Mouse (Mus musculus): Measurements from ENCODE around the gene Thrb. TPM values are rescaled to one million over a fixed set of nuclear protein-coding genes. Genes with fewer than 3 reads are reported as not detected.

Gene Thrb
- polyA plus RNA-seq, 1 experiment from 2014 or later: 0.53 TPM

- no peak overlapping the region for H3K27ac ChIP-seq (replicated peaks)
- H3K9me3 ChIP-seq: no peaks in the 10 kb centered on the region
- no peak for ATAC-seq (ENCODE audit: low read depth)
- WGBS: 85% methylated on average over 2 of the region's 2 CpGs
- no peak overlapping the region for H3K4me2 ChIP-seq
- no peak overlapping the region for H3K9ac ChIP-seq
- no peaks in the 10 kb centered on the region for H3K4me1 ChIP-seq (replicated peaks)
- no peaks in the 10 kb centered on the region for H3K27me3 ChIP-seq
- no peak overlapping the region for H3K4me3 ChIP-seq
- no peaks in the 10 kb centered on the region for H3K36me3 ChIP-seq
These were observed 83.7 kb downstream of the Thrb start for GRCm38 (mm10) chr14:17743713-17744158.

GRCm38 (mm10) chr14:17747922-17748321, 87.9 kb downstream of the Thrb start:
- ATAC-seq (ENCODE audit: low read depth): no peak
- Histone ChIP-seq H3K27ac (replicated peaks) (no peak overlapping the region), H3K4me2 (no peak overlapping the region), H3K27me3 (no peaks in the 10 kb centered on the region), H3K9me3 (no peaks in the 10 kb centered on the region), H3K4me1 (replicated peaks) (no peaks in the 10 kb centered on the region), H3K36me3 (no peaks in the 10 kb centered on the region), H3K4me3 (no peak overlapping the region), H3K9ac (no peak overlapping the region)
- WGBS: 94% methylated on average over 3 of the region's 3 CpGs

GRCm38 (mm10) chr14:17748945-17749344, 88.9 kb downstream of the Thrb start:
- H3K9me3 ChIP-seq: no peaks in the 10 kb centered on the region
- no peak overlapping the region for H3K4me3 ChIP-seq
- no peak overlapping the region for H3K4me2 ChIP-seq
- H3K4me1 ChIP-seq (replicated peaks): no peaks in the 10 kb centered on the region
- no peak for ATAC-seq (ENCODE audit: low read depth)
- no peaks in the 10 kb centered on the region for H3K27me3 ChIP-seq
- H3K9ac ChIP-seq: no peak overlapping the region
- no peaks in the 10 kb centered on the region for H3K36me3 ChIP-seq
- H3K27ac ChIP-seq (replicated peaks): no peak overlapping the region

- Histone ChIP-seq H3K27me3 (no peaks in the 10 kb centered on the region), H3K36me3 (no peaks in the 10 kb centered on the region), H3K4me3 (no peak overlapping the region), H3K9ac (no peak overlapping the region), H3K4me2 (no peak overlapping the region), H3K4me1 (replicated peaks) (no peaks in the 10 kb centered on the region), H3K9me3 (no peaks in the 10 kb centered on the region), H3K27ac (replicated peaks) (no peak overlapping the region)
- no peak for ATAC-seq (ENCODE audit: low read depth)
- WGBS: 90% methylated on average over 1 of the region's 1 CpGs
These were observed 91.8 kb downstream of the Thrb start for GRCm38 (mm10) chr14:17751911-17752310.

GRCm38 (mm10) chr14:17753429-17753828, 93.4 kb downstream of the Thrb start:
- H3K27ac ChIP-seq (replicated peaks): no peak overlapping the region

GRCm38 (mm10) chr14:17756732-17757131, 96.7 kb downstream of the Thrb start:
- Histone ChIP-seq H3K27ac (replicated peaks) (no peak overlapping the region), H3K4me3 (no peak overlapping the region), H3K9ac (no peak overlapping the region), H3K9me3 (no peaks in the 10 kb centered on the region), H3K36me3 (no peaks in the 10 kb centered on the region), H3K4me2 (no peak overlapping the region), H3K4me1 (replicated peaks) (no peaks in the 10 kb centered on the region), H3K27me3 (no peaks in the 10 kb centered on the region)
- ATAC-seq (ENCODE audit: low read depth): no peak

More at GRCm38 (mm10) chr14:17753429-17753828, 93.4 kb downstream of the Thrb start:
- no peaks in the 10 kb centered on the region for H3K36me3 ChIP-seq
- H3K27me3 ChIP-seq: no peaks in the 10 kb centered on the region
- ATAC-seq (ENCODE audit: low read depth): no peak
- H3K9me3 ChIP-seq: no peaks in the 10 kb centered on the region
- no peaks in the 10 kb centered on the region for H3K4me1 ChIP-seq (replicated peaks)
- H3K9ac ChIP-seq: no peak overlapping the region
- WGBS: 87% methylated on average over 1 of the region's 1 CpGs
- no peak overlapping the region for H3K4me2 ChIP-seq
- no peak overlapping the region for H3K4me3 ChIP-seq

GRCm38 (mm10) chr14:17767987-17768386, 107.9 kb downstream of the Thrb start:
- ATAC-seq (ENCODE audit: low read depth): no peak
- H3K4me2 ChIP-seq: no peak overlapping the region
- WGBS: 69% methylated on average over 2 of the region's 2 CpGs
- no peaks in the 10 kb centered on the region for H3K9me3 ChIP-seq
- no peaks in the 10 kb centered on the region for H3K4me1 ChIP-seq (replicated peaks)
- no peak overlapping the region for H3K9ac ChIP-seq
- H3K36me3 ChIP-seq: no peaks in the 10 kb centered on the region
- H3K27me3 ChIP-seq: no peaks in the 10 kb centered on the region
- H3K4me3 ChIP-seq: no peak overlapping the region
- no peak overlapping the region for H3K27ac ChIP-seq (replicated peaks)

GRCm38 (mm10) chr14:17774404-17774803, 114.3 kb downstream of the Thrb start:
- H3K4me3 ChIP-seq: no peak overlapping the region
- H3K4me1 ChIP-seq (replicated peaks): no peaks in the 10 kb centered on the region
- no peak overlapping the region for H3K27ac ChIP-seq (replicated peaks)
- no peak for ATAC-seq (ENCODE audit: low read depth)
- no peaks in the 10 kb centered on the region for H3K36me3 ChIP-seq
- no peak overlapping the region for H3K4me2 ChIP-seq
- 72% methylated on average over 2 of the region's 2 CpGs for WGBS
- no peaks in the 10 kb centered on the region for H3K9me3 ChIP-seq
- H3K27me3 ChIP-seq: no peaks in the 10 kb centered on the region
- H3K9ac ChIP-seq: no peak overlapping the region

GRCm38 (mm10) chr14:17781921-17782320, 121.9 kb downstream of the Thrb start:
- Histone ChIP-seq H3K9ac (no peak overlapping the region), H3K9me3 (no peaks in the 10 kb centered on the region)
- 43% methylated on average over 4 of the region's 4 CpGs for WGBS

GRCm38 (mm10) chr14:17784207-17784806, 124.2 kb downstream of the Thrb start:
- Histone ChIP-seq H3K4me1 (replicated peaks) (no peaks in the 10 kb centered on the region), H3K27ac (replicated peaks) (no peak overlapping the region), H3K9me3 (no peaks in the 10 kb centered on the region), H3K27me3 (no peaks in the 10 kb centered on the region), H3K4me3 (no peak overlapping the region), H3K9ac (no peak overlapping the region), H3K36me3 (no peaks in the 10 kb centered on the region), H3K4me2 (no peak overlapping the region)
- WGBS: 77% methylated on average over 5 of the region's 5 CpGs
- no peak for ATAC-seq (ENCODE audit: low read depth)

More at GRCm38 (mm10) chr14:17781921-17782320, 121.9 kb downstream of the Thrb start:
- no peak for ATAC-seq (ENCODE audit: low read depth)
- no peak overlapping the region for H3K27ac ChIP-seq (replicated peaks)
- H3K27me3 ChIP-seq: no peaks in the 10 kb centered on the region
- H3K36me3 ChIP-seq: no peaks in the 10 kb centered on the region
- H3K4me1 ChIP-seq (replicated peaks): no peaks in the 10 kb centered on the region
- H3K4me3 ChIP-seq: no peak overlapping the region
- no peak overlapping the region for H3K4me2 ChIP-seq

- H3K4me1 ChIP-seq (replicated peaks): no peaks in the 10 kb centered on the region
- no peak overlapping the region for H3K4me3 ChIP-seq
- no peak for ATAC-seq (ENCODE audit: low read depth)
- no peaks in the 10 kb centered on the region for H3K36me3 ChIP-seq
- 56% methylated on average over 3 of the region's 3 CpGs for WGBS
- no peak overlapping the region for H3K9ac ChIP-seq
- H3K4me2 ChIP-seq: no peak overlapping the region
- H3K27me3 ChIP-seq: no peaks in the 10 kb centered on the region
- H3K27ac ChIP-seq (replicated peaks): no peak overlapping the region
- no peaks in the 10 kb centered on the region for H3K9me3 ChIP-seq
These were observed 125.3 kb downstream of the Thrb start for GRCm38 (mm10) chr14:17785370-17785769.

- Histone ChIP-seq H3K36me3 (no peaks in the 10 kb centered on the region), H3K4me2 (no peak overlapping the region), H3K4me1 (replicated peaks) (no peaks in the 10 kb centered on the region), H3K27ac (replicated peaks) (no peak overlapping the region), H3K9me3 (no peaks in the 10 kb centered on the region), H3K27me3 (no peaks in the 10 kb centered on the region), H3K4me3 (no peak overlapping the region), H3K9ac (no peak overlapping the region)
- no peak for ATAC-seq (ENCODE audit: low read depth)
- WGBS: 17% methylated on average over 2 of the region's 2 CpGs
These were observed 126.2 kb downstream of the Thrb start for GRCm38 (mm10) chr14:17786249-17786648.

GRCm38 (mm10) chr14:17803934-17804602, 144.0 kb downstream of the Thrb start:
- Histone ChIP-seq H3K4me3 (no peak overlapping the region), H3K36me3 (no peaks in the 10 kb centered on the region), H3K4me1 (replicated peaks) (no peaks in the 10 kb centered on the region), H3K27ac (replicated peaks) (no peak overlapping the region), H3K27me3 (no peaks in the 10 kb centered on the region), H3K9me3 (no peaks in the 10 kb centered on the region), H3K4me2 (no peak overlapping the region), H3K9ac (no peak overlapping the region)
- no peak for ATAC-seq (ENCODE audit: low read depth)
- WGBS: 83% methylated on average over 3 of the region's 3 CpGs

Data from neural tube, embryonic 13.5 days (tissue).